Mouse (Mus musculus) liver, adult (tissue): Measurements from ENCODE around the gene Tmem101.

Experiments
- GATA4 ChIP-seq: IDR thresholded peaks from 2 replicates; pipeline ENCODE4 v1.6.1; 2014; ENCODE audit warnings: mild to moderate bottlenecking, low read length; ENCODE audit not compliant: insufficient replicate concordance

The Tmem101 gene

GRCm38 (mm10) chr11:102156039-102156785 is at the start of gene Tmem101:
Gene Tmem101, minus strand, starts transcription at chr11:102156404.
- TF ChIP-seq GATA4, result peak; percentile 92; the same call in 1 of the 2 replicates

- TF ChIP-seq GATA4, result no peak
Observed at GRCm38 (mm10) chr11:102201408-102201821, 45.2 kb upstream of the Tmem101 start.

GRCm38 (mm10) chr11:102199856-102200255 is 43.7 kb upstream of the Tmem101 start:
- no peak for TF ChIP-seq GATA4

- TF ChIP-seq GATA4, result no peak
Observed at GRCm38 (mm10) chr11:102198245-102198644, 42.0 kb upstream of the Tmem101 start.

- TF ChIP-seq GATA4, result no peak
Observed at GRCm38 (mm10) chr11:102196018-102196797, 40.0 kb upstream of the Tmem101 start.

GRCm38 (mm10) chr11:102193657-102194440 is 37.6 kb upstream of the Tmem101 start:
- no peak for TF ChIP-seq GATA4

- TF ChIP-seq GATA4, result no peak
Observed at GRCm38 (mm10) chr11:102190848-102191247, 34.6 kb upstream of the Tmem101 start.

- no peak; the same call in 1 of the 2 replicates for TF ChIP-seq GATA4
Observed at GRCm38 (mm10) chr11:102189461-102190436, 33.5 kb upstream of the Tmem101 start, which contains the start of gene G6pc3. Gene G6pc3, plus strand, starts transcription at chr11:102189620.

- TF ChIP-seq GATA4, result no peak
Observed at GRCm38 (mm10) chr11:102188980-102189379, 32.8 kb upstream of the Tmem101 start.

GRCm38 (mm10) chr11:102186235-102186634 is 30.0 kb upstream of the Tmem101 start:
- no peak for TF ChIP-seq GATA4

- TF ChIP-seq GATA4, result no peak
Observed at GRCm38 (mm10) chr11:102185677-102186076, 29.5 kb upstream of the Tmem101 start.

- no peak for TF ChIP-seq GATA4
Observed at GRCm38 (mm10) chr11:102184646-102185495, 28.7 kb upstream of the Tmem101 start, which contains the start of gene Lsm12. Gene Lsm12, minus strand, starts transcription at chr11:102185296.

- TF ChIP-seq GATA4, result no peak
Observed at GRCm38 (mm10) chr11:102184253-102184645, 28.0 kb upstream of the Tmem101 start.
